Comparison of ENCODE assay signal across 7 mouse cellular contexts in the genomic region with DNA sequence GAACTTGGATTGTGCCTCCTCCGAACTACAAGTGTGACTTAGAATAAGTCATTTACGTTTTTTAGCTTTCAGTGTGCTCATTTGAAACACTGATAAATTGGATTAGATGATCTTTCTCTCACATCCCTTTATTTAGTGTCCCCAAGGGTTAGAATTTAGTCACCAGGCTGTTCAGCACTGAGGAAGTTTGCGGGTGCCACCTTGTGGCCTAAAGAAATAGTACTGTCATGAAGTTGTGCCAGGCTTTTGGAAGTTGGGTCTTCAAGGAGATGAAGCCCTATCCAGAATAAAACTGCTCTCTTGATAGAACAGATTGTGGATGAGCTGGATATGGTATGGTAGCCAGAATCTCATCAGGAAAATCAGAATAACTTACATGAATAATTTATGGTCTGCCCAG. TPM values are rescaled to one million over a fixed set of nuclear protein-coding genes. Genes with fewer than 3 reads are reported as not detected.
DNase-seq lines count a peak whose midpoint lies in the region; ATAC-seq and TF ChIP-seq lines count a peak whose summit lies in the region.

No protein-coding gene starts in this region.

- H3K4me1 ChIP-seq in E14TG2a.4 (replicated peaks; ENCODE audit: low read depth, low read length): no peaks in the 10 kb centered on the region
- no peaks in the 10 kb centered on the region for H3K4me1 ChIP-seq in hindbrain, embryonic 16.5 days (ENCODE audit: control insufficient read depth, insufficient read depth, low read depth, low read length)

- no peak overlapping the region for H3K4me2 ChIP-seq in hindbrain, embryonic 16.5 days (ENCODE audit: low read length)

- H3K9ac ChIP-seq in hindbrain, embryonic 16.5 days (ENCODE audit: low read depth, low read length): no peak overlapping the region

- no peaks in the 10 kb centered on the region for H3K27me3 ChIP-seq in E14TG2a.4 (ENCODE audit: insufficient read depth, low read length)
- H3K27me3 ChIP-seq in hindbrain, embryonic 16.5 days (replicated peaks; ENCODE audit: control insufficient read depth, insufficient read depth, low read length): no peaks in the 10 kb centered on the region

- H3K27ac ChIP-seq in hindbrain, embryonic 16.5 days (ENCODE audit: low read depth, low read length): no peak overlapping the region

- H3K9me3 ChIP-seq in E14TG2a.4 (ENCODE audit: low read length): no peaks in the 10 kb centered on the region
- H3K9me3 ChIP-seq in hindbrain, embryonic 16.5 days (ENCODE audit: control insufficient read depth, low read length): no peaks in the 10 kb centered on the region

- peak; percentile 73 for ATAC-seq in hindbrain, embryonic 16.5 days
- ATAC-seq in megakaryocyte-erythroid progenitor cell, adult 5-6 weeks (replicated peaks; ENCODE audit: low FRiP score, low TSS enrichment, poor library complexity, severe bottlenecking): no peak

- no peak overlapping the region for H3K4me3 ChIP-seq in E14TG2a.4 (replicated peaks; ENCODE audit: low read length)
- no peak overlapping the region for H3K4me3 ChIP-seq in hindbrain, embryonic 16.5 days (ENCODE audit: low read length)

- WGBS in hindbrain, embryonic 16.5 days: 10% methylated on average over 3 of the region's 3 CpGs

- peak; percentile 27 for DNase-seq in NIH3T3 (ENCODE audit: low read depth)
- peak; percentile 74 for DNase-seq in embryo, embryonic 10.5 days (ENCODE audit: low spot score)
- DNase-seq in mesoderm, embryonic 11.5 days (ENCODE audit: low read depth, low spot score): peak; percentile 44
- no peak for DNase-seq in spleen, postnatal 14 days (ENCODE audit: low spot score in 2 of 2)

- no peaks in the 10 kb centered on the region for H3K36me3 ChIP-seq in E14TG2a.4 (ENCODE audit: insufficient read depth, low read length)
- no peaks in the 10 kb centered on the region for H3K36me3 ChIP-seq in hindbrain, embryonic 16.5 days (ENCODE audit: control insufficient read depth, insufficient read depth, low read length)

- TF ChIP-seq CTCF in E14TG2a.4 (conservative IDR thresholded peaks at IDR 0.05; ENCODE audit: low read length): peak; percentile 43

RNA-seq across cellular contexts. Expression of a gene that starts 57.7 kb away (rescaled TPM):
- 28.8 and 29.6 TPM in 2 replicates for polyA plus RNA-seq in hindbrain, embryonic 16.5 days (2015; fragmentation: Nextera tagmentation; extraction: Ambion mirVana)
- total RNA-seq in megakaryocyte-erythroid progenitor cell, adult 5-6 weeks (2014; fragmentation: Nextera tagmentation): not detected in 2 replicates
- total RNA-seq in megakaryocyte-erythroid progenitor cell, adult 5-6 weeks (2017): not detected in 2 replicates

Comparison
In these comparisons a context has a peak if more than half of its experiments do, and no peak if none do; other contexts are left out.
1. DNase-seq: peak in NIH3T3 (single experiment), embryo, embryonic 10.5 days (single experiment) and mesoderm, embryonic 11.5 days (single experiment); none in spleen, postnatal 14 days (0 of 2).